In the genomic region with DNA sequence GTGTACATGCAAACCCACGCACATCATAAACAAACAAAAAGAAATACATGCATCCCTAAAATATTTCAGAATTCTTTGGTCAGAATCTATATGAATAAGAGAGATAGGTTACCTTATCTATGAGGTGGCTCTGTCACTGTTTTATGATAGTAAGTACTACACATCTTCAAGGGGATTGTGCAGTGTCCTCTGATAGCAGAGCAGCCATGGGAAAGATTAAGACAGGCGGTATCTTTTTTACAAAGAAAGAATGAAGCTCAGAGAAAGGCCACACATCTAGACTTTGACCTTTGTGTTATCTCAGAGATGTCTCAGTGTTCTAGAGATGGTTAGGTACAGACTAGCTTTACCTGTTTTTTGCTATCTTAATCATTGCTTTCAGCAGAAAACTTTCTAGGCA, we compare ENCODE assay signal across 22 mouse cellular contexts. TPM values are rescaled to one million over a fixed set of nuclear protein-coding genes. Genes with fewer than 3 reads are reported as not detected.
DNase-seq lines count a peak whose midpoint lies in the region; ATAC-seq and TF ChIP-seq lines count a peak whose summit lies in the region.
"Had no signal": no experiment of that assay in that cellular context is flagged by ENCODE, and none has a peak within 500 bp of the region (broad histone marks: within the 10 kb centered on the region; RNA-seq: fewer than 3 reads in every experiment).

No protein-coding gene starts in this region.

- no peak overlapping the region for H3K9ac ChIP-seq in intestine, embryonic 15.5 days
- H3K9ac ChIP-seq in intestine, postnatal 0 days (ENCODE audit: low read depth, low read length): no peak overlapping the region
- H3K9ac ChIP-seq in liver, embryonic 13.5 days: no peak overlapping the region
- no peak overlapping the region for H3K9ac ChIP-seq in liver, embryonic 11.5 days (ENCODE audit: low read depth, low read length)
- H3K9ac ChIP-seq: embryonic facial prominence, embryonic 12.5 days; forebrain, embryonic 13.5 days; forebrain, embryonic 15.5 days; forebrain, postnatal 0 days had no signal

- no peak overlapping the region for H3K4me3 ChIP-seq in intestine, embryonic 15.5 days (replicated peaks)
- H3K4me3 ChIP-seq in intestine, postnatal 0 days (ENCODE audit: low read depth, low read length): no peak overlapping the region
- H3K4me3 ChIP-seq in liver, embryonic 13.5 days (replicated peaks): no peak overlapping the region
- no peak overlapping the region for H3K4me3 ChIP-seq in liver, embryonic 11.5 days (ENCODE audit: low read depth, low read length)
- H3K4me3 ChIP-seq: embryonic facial prominence, embryonic 10.5 days; embryonic facial prominence, embryonic 12.5 days; forebrain, embryonic 13.5 days; forebrain, embryonic 15.5 days had no signal

- ATAC-seq in intestine, embryonic 15.5 days: peak; percentile 53; the same call in 1 of the 2 replicates
- ATAC-seq in intestine, postnatal 0 days: no peak
- peak; percentile 65 for ATAC-seq in liver, embryonic 13.5 days (ENCODE audit: low read depth)
- no peak for ATAC-seq in liver, embryonic 11.5 days (replicated peaks; ENCODE audit: low FRiP score)
- ATAC-seq: CD4-positive, CD25-positive, alpha-beta regulatory T cell, adult 4 months; forebrain, embryonic 13.5 days; forebrain, embryonic 15.5 days; forebrain, postnatal 0 days had no signal

- H3K4me1 ChIP-seq in intestine, embryonic 15.5 days (replicated peaks): no peaks in the 10 kb centered on the region
- H3K4me1 ChIP-seq in intestine, postnatal 0 days (replicated peaks; ENCODE audit: control insufficient read depth, insufficient read depth, low read length): no peaks in the 10 kb centered on the region
- peaks cover 10% of the 10 kb centered on the region for H3K4me1 ChIP-seq in liver, embryonic 13.5 days (replicated peaks)
- 0 out of 2 replicates have a peak, but pooled peaks cover 4% of the 10 kb centered on the region for H3K4me1 ChIP-seq in liver, embryonic 11.5 days (replicated peaks; ENCODE audit: control insufficient read depth, insufficient read depth, low read length)
- H3K4me1 ChIP-seq: embryonic facial prominence, embryonic 10.5 days; embryonic facial prominence, embryonic 12.5 days; forebrain, embryonic 13.5 days; forebrain, embryonic 15.5 days had no signal

- H3K27ac ChIP-seq in intestine, embryonic 15.5 days: no peak overlapping the region
- H3K27ac ChIP-seq in intestine, postnatal 0 days (ENCODE audit: low read depth, low read length): no peak overlapping the region
- H3K27ac ChIP-seq in liver, embryonic 13.5 days: no peak overlapping the region
- no peak overlapping the region for H3K27ac ChIP-seq in liver, embryonic 11.5 days (ENCODE audit: low read depth, low read length)
- H3K27ac ChIP-seq: embryonic facial prominence, embryonic 10.5 days; embryonic facial prominence, embryonic 12.5 days; forebrain, embryonic 13.5 days; forebrain, embryonic 15.5 days had no signal

- DNase-seq in liver, embryonic 13.5 days: no peak
- no peak for DNase-seq in liver, embryonic 11.5 days (ENCODE audit: low spot score)
- no peak for DNase-seq in adrenal gland, postnatal 10 days
- DNase-seq: adrenal gland, adult 2 months; adrenal gland, postnatal 14 days; adrenal gland, postnatal 36 days; B cell, adult 2 months; cerebellum, adult 11-12 months; cerebellum, adult 2 months; cerebellum, adult 9-10 months; cerebellum, postnatal 10 days; cerebellum, postnatal 25 days; forebrain, postnatal 0 days had no signal

- no peak for TF ChIP-seq CTCF in intestine, postnatal 0 days (IDR thresholded peaks at IDR 0.05; ENCODE audit: low read depth)

- WGBS in intestine, embryonic 15.5 days: 82% methylated on average over 2 of the region's 2 CpGs
- WGBS in intestine, postnatal 0 days: 57% methylated on average over 2 of the region's 2 CpGs
- WGBS in liver, embryonic 13.5 days (ENCODE audit: insufficient replicate concordance): 48% methylated on average over 2 of the region's 2 CpGs
- WGBS in liver, embryonic 11.5 days: 76% methylated on average over 2 of the region's 2 CpGs

- H3K36me3 ChIP-seq in intestine, embryonic 15.5 days: peaks cover 13% of the 10 kb centered on the region; the same call in 1 of the 2 replicates
- H3K36me3 ChIP-seq in intestine, postnatal 0 days (ENCODE audit: control insufficient read depth, insufficient read depth): peaks cover 27% of the 10 kb centered on the region
- H3K36me3 ChIP-seq in liver, embryonic 13.5 days: peaks cover 37% of the 10 kb centered on the region
- H3K36me3 ChIP-seq in liver, embryonic 11.5 days (ENCODE audit: control insufficient read depth, insufficient read depth, low read length): peaks cover 4% of the 10 kb centered on the region; the same call in 1 of the 2 replicates

- H3K9me3 ChIP-seq in intestine, embryonic 15.5 days: no peaks in the 10 kb centered on the region
- no peaks in the 10 kb centered on the region for H3K9me3 ChIP-seq in intestine, postnatal 0 days (ENCODE audit: control insufficient read depth)
- H3K9me3 ChIP-seq in liver, embryonic 13.5 days (replicated peaks): no peaks in the 10 kb centered on the region
- H3K9me3 ChIP-seq in liver, embryonic 11.5 days (ENCODE audit: control insufficient read depth, low read length): no peaks in the 10 kb centered on the region
- H3K9me3 ChIP-seq: embryonic facial prominence, embryonic 10.5 days; embryonic facial prominence, embryonic 12.5 days; forebrain, embryonic 13.5 days; forebrain, embryonic 15.5 days; G1E had no signal

- H3K4me2 ChIP-seq in intestine, embryonic 15.5 days (replicated peaks): no peak overlapping the region
- H3K4me2 ChIP-seq in intestine, postnatal 0 days (replicated peaks; ENCODE audit: low read depth): no peak overlapping the region
- H3K4me2 ChIP-seq in liver, embryonic 13.5 days: no peak overlapping the region
- H3K4me2 ChIP-seq in liver, embryonic 11.5 days: no peak overlapping the region
- H3K4me2 ChIP-seq: embryonic facial prominence, embryonic 12.5 days; forebrain, embryonic 13.5 days; forebrain, embryonic 15.5 days had no signal

- no peaks in the 10 kb centered on the region for H3K27me3 ChIP-seq in intestine, embryonic 15.5 days (replicated peaks)
- H3K27me3 ChIP-seq in intestine, postnatal 0 days (replicated peaks; ENCODE audit: control insufficient read depth, insufficient read depth, low read length): no peaks in the 10 kb centered on the region
- H3K27me3 ChIP-seq in liver, embryonic 13.5 days: no peaks in the 10 kb centered on the region
- H3K27me3 ChIP-seq in liver, embryonic 11.5 days (replicated peaks; ENCODE audit: control insufficient read depth, insufficient read depth, low read length): no peaks in the 10 kb centered on the region
- H3K27me3 ChIP-seq: CH12.LX; embryonic facial prominence, embryonic 12.5 days; forebrain, embryonic 13.5 days; forebrain, embryonic 15.5 days had no signal

RNA-seq across cellular contexts. Expression of a gene that starts 13.9 kb away (rescaled TPM):
- 11.4 and 12.0 TPM in 2 replicates for polyA plus RNA-seq in intestine, embryonic 15.5 days (2015; fragmentation: Nextera tagmentation; extraction: Ambion mirVana)
- 18.6 and 24.2 TPM in 2 replicates for polyA plus RNA-seq in intestine, postnatal 0 days (2015; fragmentation: Nextera tagmentation; extraction: Ambion mirVana)
- polyA plus RNA-seq in liver, embryonic 13.5 days (2015; fragmentation: Nextera tagmentation; extraction: Ambion mirVana): 8.0 and 9.3 TPM in 2 replicates
- polyA plus RNA-seq in liver, embryonic 11.5 days (2014; fragmentation: Nextera tagmentation; extraction: Ambion mirVana): 8.1 and 11.5 TPM in 2 replicates
- total RNA-seq in adrenal gland, postnatal 10 days (2021): 1 to 10 TPM; 5.9 to 9.1 TPM
- total RNA-seq: forebrain, postnatal 0 days; G1E had no signal
- polyA plus RNA-seq: adrenal gland, adult 2 months; CD4-positive, CD25-positive, alpha-beta regulatory T cell, adult 4 months; cerebellum, adult 2 months; G1E had no signal

RNA-seq across cellular contexts. Expression of a gene that starts 18.0 kb away (rescaled TPM):
- 85.6 and 113 TPM in 2 replicates for polyA plus RNA-seq in intestine, embryonic 15.5 days (2015; fragmentation: Nextera tagmentation; extraction: Ambion mirVana)
- 49.7 and 56.0 TPM in 2 replicates for polyA plus RNA-seq in intestine, postnatal 0 days (2015; fragmentation: Nextera tagmentation; extraction: Ambion mirVana)
- polyA plus RNA-seq in liver, embryonic 13.5 days (2015; fragmentation: Nextera tagmentation; extraction: Ambion mirVana): 34.7 and 40.6 TPM in 2 replicates
- polyA plus RNA-seq in liver, embryonic 11.5 days (2014; fragmentation: Nextera tagmentation; extraction: Ambion mirVana): 67.6 and 78.9 TPM in 2 replicates
- total RNA-seq in adrenal gland, postnatal 10 days (2021): 10 to 100 TPM; 36.0 to 37.3 TPM

RNA-seq across cellular contexts. Expression of a gene that starts 22.1 kb away (rescaled TPM):
- polyA plus RNA-seq in intestine, embryonic 15.5 days (2015; fragmentation: Nextera tagmentation; extraction: Ambion mirVana): 12.5 and 13.1 TPM in 2 replicates
- polyA plus RNA-seq in intestine, postnatal 0 days (2015; fragmentation: Nextera tagmentation; extraction: Ambion mirVana): 13.0 and 13.1 TPM in 2 replicates
- 7.7 and 8.0 TPM in 2 replicates for polyA plus RNA-seq in liver, embryonic 13.5 days (2015; fragmentation: Nextera tagmentation; extraction: Ambion mirVana)
- 8.8 and 11.1 TPM in 2 replicates for polyA plus RNA-seq in liver, embryonic 11.5 days (2014; fragmentation: Nextera tagmentation; extraction: Ambion mirVana)
- 10 to 100 TPM; 19.1 to 19.4 TPM for total RNA-seq in adrenal gland, postnatal 10 days (2021)

RNA-seq across cellular contexts. Expression of a gene that starts 30.0 kb away (rescaled TPM):
- polyA plus RNA-seq in intestine, embryonic 15.5 days (2015; fragmentation: Nextera tagmentation; extraction: Ambion mirVana): 39.2 and 39.3 TPM in 2 replicates
- 31.1 and 33.3 TPM in 2 replicates for polyA plus RNA-seq in intestine, postnatal 0 days (2015; fragmentation: Nextera tagmentation; extraction: Ambion mirVana)
- polyA plus RNA-seq in liver, embryonic 13.5 days (2015; fragmentation: Nextera tagmentation; extraction: Ambion mirVana): 18.1 and 19.6 TPM in 2 replicates
- 28.0 and 30.5 TPM in 2 replicates for polyA plus RNA-seq in liver, embryonic 11.5 days (2014; fragmentation: Nextera tagmentation; extraction: Ambion mirVana)
- total RNA-seq in adrenal gland, postnatal 10 days (2021): 10 to 100 TPM; 15.9 to 16.9 TPM

Comparison
In these comparisons a context has a peak if more than half of its experiments do, and no peak if none do; other contexts are left out.
1. ATAC-seq: peak in intestine, embryonic 15.5 days (single experiment) and liver, embryonic 13.5 days (single experiment); none in intestine, postnatal 0 days (single experiment) and liver, embryonic 11.5 days (single experiment).